Mouse (Mus musculus): ENCODE measurements around the gene Rfx3.

Gene Rfx3

DNA sequence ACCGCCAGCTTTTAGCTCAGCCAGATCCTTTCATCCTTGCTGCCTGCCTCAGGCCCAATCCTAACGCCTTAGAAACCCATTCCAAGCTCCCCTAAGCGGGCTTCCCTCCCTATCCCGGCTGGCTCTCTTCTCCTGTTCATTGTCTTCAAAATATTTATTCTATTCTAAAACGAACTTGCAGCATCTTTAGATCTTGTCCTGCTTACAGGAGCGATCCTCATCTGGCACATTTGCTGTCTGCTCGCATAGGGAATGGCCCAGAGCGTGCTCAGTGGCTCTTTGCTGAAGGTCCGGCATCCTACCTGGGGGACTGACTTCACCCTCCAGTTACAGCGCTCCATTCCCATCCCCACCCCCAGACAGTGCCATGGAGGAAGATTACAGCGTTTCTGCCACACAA, 292.0 kb downstream of the Rfx3 start:
- no peak for DNase-seq (ENCODE audit: low spot score in 2 of 2)

GRCm38 (mm10) chr19:27716274-27716673, 294.7 kb downstream of the Rfx3 start:
- DNase-seq (ENCODE audit: low spot score in 2 of 2), result no peak

Data from thymus, postnatal 10 days (tissue).